Mouse (Mus musculus): Measurements from ENCODE around the gene Trpm3.
A peak's percentile ranks its signal among the peaks of the same experiment; 100 is the strongest.

Gene Trpm3

GRCm38 (mm10) chr19:22138590-22139421, at the start of gene Trpm3:
TSS of gene Trpm3 (plus strand) at chr19:22139046.
- DNase-seq (ENCODE audit: low spot score), result peak; percentile 91

GRCm38 (mm10) chr19:22100582-22100981, 38.3 kb upstream of the Trpm3 start:
- no peak for DNase-seq (ENCODE audit: low spot score)

GRCm38 (mm10) chr19:22103865-22104264, 35.0 kb upstream of the Trpm3 start:
- DNase-seq (ENCODE audit: low spot score), result no peak

- DNase-seq (ENCODE audit: low spot score), result no peak
Observed at GRCm38 (mm10) chr19:22104848-22105484, 33.9 kb upstream of the Trpm3 start.

GRCm38 (mm10) chr19:22105648-22106047, 33.2 kb upstream of the Trpm3 start:
- DNase-seq (ENCODE audit: low spot score), result peak; percentile 6

GRCm38 (mm10) chr19:22108893-22109463, 29.9 kb upstream of the Trpm3 start:
- DNase-seq (ENCODE audit: low spot score), result no peak

GRCm38 (mm10) chr19:22120976-22121375, 17.9 kb upstream of the Trpm3 start:
- DNase-seq (ENCODE audit: low spot score), result no peak

- DNase-seq (ENCODE audit: low spot score), result no peak
Observed at GRCm38 (mm10) chr19:22121631-22122030, 17.2 kb upstream of the Trpm3 start.

- no peak for DNase-seq (ENCODE audit: low spot score)
Observed at GRCm38 (mm10) chr19:22132626-22133025, 6.2 kb upstream of the Trpm3 start.

- DNase-seq (ENCODE audit: low spot score), result no peak
Observed at GRCm38 (mm10) chr19:22178549-22178948, 39.7 kb downstream of the Trpm3 start.

GRCm38 (mm10) chr19:22179017-22179416, 40.2 kb downstream of the Trpm3 start:
- DNase-seq (ENCODE audit: low spot score), result no peak

- DNase-seq (ENCODE audit: low spot score), result no peak
Observed at GRCm38 (mm10) chr19:22180136-22180535, 41.3 kb downstream of the Trpm3 start.

GRCm38 (mm10) chr19:22189716-22190115, 50.9 kb downstream of the Trpm3 start:
- DNase-seq (ENCODE audit: low spot score), result peak; percentile 11

GRCm38 (mm10) chr19:22222520-22222919, 83.7 kb downstream of the Trpm3 start:
- DNase-seq (ENCODE audit: low spot score), result no peak

- no peak for DNase-seq (ENCODE audit: low spot score)
Observed at GRCm38 (mm10) chr19:22234187-22234586, 95.3 kb downstream of the Trpm3 start.

- no peak for DNase-seq (ENCODE audit: low spot score)
Observed at GRCm38 (mm10) chr19:22249076-22249475, 110.2 kb downstream of the Trpm3 start.

- peak; percentile 41 for DNase-seq (ENCODE audit: low spot score)
Observed at GRCm38 (mm10) chr19:22272916-22273315, 134.1 kb downstream of the Trpm3 start.

GRCm38 (mm10) chr19:22284651-22285050, 145.8 kb downstream of the Trpm3 start:
- DNase-seq (ENCODE audit: low spot score), result no peak

GRCm38 (mm10) chr19:22292671-22293070, 153.8 kb downstream of the Trpm3 start:
- DNase-seq (ENCODE audit: low spot score), result no peak

- DNase-seq (ENCODE audit: low spot score), result no peak
Observed at GRCm38 (mm10) chr19:22300906-22301305, 162.1 kb downstream of the Trpm3 start.

- peak; percentile 9 for DNase-seq (ENCODE audit: low spot score)
Observed at GRCm38 (mm10) chr19:22303021-22303951, 164.4 kb downstream of the Trpm3 start.
